Mouse (Mus musculus): Measurements from ENCODE around the gene Mtfmt.

The Mtfmt gene

DNA sequence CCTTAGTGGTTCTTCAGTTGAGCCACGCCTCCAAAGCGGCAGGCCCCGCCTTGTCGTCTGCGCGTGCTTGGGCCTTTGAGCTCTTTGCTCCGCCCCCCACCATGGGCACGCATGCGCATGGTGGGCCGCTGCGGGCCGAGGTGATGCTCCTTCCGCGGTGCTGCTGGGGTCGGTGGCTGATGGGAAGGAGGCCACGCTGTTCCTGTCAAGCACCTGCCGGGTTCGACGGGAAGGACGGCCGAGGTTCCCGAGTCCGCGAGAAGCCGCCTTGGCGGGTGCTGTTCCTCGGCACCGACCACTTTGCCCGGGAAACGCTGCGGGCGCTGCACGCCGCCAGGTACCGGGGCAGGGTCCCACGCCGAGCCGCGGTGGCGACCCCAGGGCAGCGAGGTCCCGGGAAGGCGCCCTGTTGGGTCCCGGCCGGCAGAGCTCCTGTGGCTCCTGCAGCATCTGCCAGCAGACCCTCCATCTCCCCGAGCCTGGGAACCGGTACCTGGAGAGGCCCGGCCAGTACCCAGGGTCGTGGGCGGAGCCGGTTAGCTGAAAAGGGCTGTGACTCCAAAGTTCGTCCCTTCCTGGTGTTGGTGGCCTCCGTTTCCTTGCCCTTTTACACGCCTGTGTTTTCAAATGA is at the start of gene Mtfmt:
Gene Mtfmt (plus strand): TSS at position 112 of the 631 bp plus-strand sequence.
- DNase-seq (ENCODE audit: low spot score in 2 of 2) = peak; percentile 76 to 82

DNA sequence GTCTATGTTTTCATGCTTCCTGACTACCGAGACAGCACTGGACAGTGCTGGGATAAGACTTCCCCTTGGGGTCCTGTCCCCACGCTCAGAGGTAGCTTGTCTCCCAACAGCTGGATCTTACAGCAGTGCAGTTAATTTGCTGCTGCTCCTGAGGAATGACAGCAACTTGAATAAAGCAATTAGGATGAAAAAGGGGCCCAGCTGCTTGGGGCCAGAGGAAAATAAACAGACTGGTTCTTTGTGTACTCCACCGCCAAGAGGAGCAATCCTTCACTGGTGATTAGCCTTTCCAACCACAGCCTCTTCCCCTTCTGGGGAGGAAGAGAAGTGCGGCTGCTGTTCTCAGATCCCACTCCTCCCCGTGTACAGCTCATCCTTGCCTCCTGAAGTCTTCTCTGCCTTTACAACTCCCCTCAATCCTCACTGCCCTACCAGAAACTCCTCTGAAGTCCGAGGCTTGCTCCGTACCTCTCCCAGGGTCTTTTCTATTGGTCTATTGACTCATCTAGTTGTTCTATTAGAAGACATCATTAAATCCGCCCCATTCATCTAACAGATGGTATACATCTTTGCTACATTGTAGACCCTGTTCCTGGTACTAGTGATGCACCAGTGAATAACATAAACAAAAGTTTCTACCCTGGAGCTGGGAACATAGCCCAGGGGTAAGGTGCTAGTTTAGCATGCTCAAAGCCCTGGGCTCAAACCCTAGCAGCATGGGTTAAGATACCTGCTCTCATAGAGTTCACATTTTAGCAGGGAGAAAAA is 49.0 kb upstream of the Mtfmt start:
- DNase-seq (ENCODE audit: low spot score in 2 of 2) = no peak

DNA sequence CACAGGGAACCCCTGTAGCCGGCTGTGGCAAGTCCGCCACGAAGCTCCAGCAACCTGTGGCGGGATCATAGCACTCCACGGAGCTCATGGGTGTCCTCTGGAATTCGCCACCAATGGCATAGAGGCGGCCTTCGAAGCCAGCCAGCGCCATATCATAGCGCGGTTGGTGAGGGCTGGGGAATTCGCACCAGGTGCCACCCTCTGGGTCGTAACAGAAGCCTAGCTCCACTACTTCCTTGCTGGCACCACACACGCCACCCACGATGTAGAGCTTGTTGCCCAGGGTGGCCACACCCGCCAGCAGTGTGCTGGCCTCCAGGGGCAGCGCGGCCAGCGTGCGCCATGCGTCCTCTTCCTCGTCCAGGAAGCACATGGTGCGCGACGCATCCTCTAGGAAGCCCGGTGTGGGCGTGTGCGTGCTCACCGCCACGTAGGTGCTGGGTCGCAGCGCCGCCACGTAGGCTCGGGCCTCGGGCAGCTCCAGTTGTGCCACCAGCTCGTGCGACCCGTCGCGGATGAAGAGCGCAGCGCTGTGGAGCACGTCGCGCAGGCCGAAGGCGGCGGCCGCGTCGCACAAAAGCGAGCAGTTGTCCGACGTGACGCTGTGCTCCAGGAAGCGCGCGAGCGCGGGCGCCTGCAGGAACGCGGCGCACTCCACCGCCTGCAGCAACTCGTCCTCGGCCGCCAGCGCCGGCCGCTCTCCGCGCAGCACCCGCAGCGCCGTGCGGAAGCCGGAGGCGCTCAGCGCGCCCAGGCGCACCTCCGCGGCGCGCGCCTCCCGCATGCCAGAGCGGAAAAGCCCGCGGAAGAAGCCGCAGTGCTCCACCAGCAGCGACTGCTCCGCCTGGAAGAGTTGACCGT is 44.6 kb upstream of the Mtfmt start:
- no peak for DNase-seq (ENCODE audit: low spot score in 2 of 2)

DNA sequence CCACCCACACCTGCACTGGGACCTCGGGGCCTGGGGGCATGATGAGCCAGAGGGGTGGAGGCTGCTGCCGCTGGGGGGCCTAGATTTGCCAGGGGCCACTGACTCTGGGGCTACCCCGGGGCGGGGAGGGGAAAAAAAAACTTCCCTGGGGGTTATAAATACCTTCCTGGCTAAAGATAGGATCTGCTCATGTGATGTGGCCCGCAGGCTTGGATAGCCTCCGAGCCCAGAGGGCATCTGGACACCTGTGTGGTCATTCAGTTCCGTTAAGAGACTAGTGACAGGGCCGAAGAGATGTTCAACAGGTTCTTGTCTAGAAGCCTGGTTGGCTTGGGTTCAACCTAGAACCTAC is 44.0 kb upstream of the Mtfmt start, which contains the start of gene Kbtbd13:
Gene Kbtbd13 (minus strand): TSS at position 40 of the 352 bp plus-strand sequence.
- no peak for DNase-seq (ENCODE audit: low spot score in 2 of 2)

DNA sequence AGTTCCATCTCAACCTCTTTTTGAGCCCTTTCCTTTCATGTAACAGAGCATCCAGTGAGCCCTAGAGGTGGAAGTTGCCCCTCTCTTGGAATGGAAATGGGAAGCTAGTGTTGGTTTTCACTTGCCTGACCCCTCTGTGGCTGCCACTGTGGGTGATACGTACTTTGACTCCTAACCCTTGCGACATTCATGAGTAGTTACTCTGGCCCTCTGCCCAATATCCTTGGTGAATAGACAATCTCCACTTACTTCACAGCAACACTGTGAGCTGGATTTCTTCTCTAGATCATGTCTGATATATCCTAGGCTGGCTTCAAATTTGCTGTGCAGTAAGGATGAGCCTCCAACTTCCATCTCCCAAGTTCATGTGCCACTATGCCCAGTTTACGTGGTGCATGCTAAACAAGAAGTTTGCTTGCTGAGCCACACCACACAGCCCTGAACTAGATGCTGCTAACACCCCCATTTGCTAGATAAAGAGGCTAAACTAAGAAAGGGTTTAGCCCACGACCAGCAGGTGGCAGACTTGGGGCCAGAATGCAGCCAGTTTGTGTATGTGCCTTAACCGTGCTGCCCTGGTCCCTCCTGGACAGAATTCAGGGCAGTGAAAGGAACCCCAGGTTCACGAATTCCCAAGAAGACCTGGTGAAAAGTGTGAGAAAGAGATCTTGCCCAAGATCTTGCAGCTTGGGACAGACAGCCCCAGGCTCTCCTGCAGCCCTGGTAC is 42.8 kb upstream of the Mtfmt start:
- DNase-seq (ENCODE audit: low spot score in 2 of 2) = peak; percentile 42 to 59

DNA sequence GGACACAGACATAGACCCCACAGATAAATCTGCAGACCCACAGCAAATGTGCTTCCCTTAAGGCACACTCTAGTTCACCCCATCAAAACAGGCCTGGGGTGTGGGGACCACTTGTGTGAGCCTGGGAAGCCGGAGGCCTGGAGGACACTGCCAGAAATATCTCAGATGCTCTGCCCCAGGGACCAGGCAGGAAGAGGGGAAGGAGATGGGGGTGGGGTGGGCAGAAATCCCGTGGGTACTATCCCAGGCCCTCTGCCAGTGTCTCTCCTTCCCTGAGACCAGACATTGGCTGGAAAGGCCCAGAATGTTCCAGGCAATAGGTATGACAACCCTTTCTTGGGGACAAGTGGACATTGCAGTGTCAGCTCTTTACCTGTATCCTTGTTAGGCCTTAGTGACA is 42.0 kb upstream of the Mtfmt start:
- no peak for DNase-seq (ENCODE audit: low spot score in 2 of 2)

DNA sequence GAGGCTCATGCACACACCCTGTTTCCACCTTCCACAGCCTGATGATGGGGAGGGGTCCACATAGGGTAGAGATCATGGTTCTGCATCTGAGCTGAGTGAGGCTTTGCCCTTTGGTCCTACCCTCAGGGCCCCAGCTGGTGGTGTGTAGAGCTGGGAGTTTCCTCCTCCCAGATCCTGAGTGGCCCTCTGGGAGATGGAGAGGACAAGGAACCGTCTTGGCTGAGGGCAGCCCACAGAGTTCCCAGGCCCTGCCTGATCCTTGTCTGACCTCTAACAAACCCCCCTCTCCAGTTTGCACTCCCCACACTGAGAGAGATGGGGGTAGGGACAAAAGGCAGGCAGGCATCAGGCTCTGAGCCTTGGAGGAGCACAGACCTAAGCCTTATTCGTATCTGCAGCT is 41.2 kb upstream of the Mtfmt start:
- DNase-seq (ENCODE audit: low spot score in 2 of 2) = no peak

DNA sequence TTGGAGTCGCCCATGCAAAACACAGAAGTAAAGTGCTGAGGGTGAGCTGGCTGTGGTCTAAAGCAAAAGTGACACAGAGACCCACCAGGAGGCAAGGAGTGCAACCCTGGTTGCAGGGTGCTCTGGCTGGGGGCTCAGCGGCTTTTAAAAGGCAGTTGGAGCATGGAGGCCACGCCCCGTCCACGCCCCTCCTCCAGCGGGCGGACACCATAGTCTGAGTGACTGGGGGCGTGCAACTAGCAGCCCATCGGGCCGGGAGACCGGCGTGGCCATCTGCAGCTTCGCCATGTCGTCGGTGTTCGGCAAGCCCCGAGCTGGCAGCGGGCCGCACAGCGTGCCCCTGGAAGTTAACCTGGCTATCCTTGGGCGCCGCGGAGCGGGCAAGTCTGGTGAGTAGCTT is 37.3 kb upstream of the Mtfmt start, which contains the start of gene Rasl12:
Gene Rasl12 (plus strand): TSS at position 228 of the 400 bp plus-strand sequence.
- DNase-seq (ENCODE audit: low spot score in 2 of 2) = peak in 1 of 2 experiments; percentile 25

DNA sequence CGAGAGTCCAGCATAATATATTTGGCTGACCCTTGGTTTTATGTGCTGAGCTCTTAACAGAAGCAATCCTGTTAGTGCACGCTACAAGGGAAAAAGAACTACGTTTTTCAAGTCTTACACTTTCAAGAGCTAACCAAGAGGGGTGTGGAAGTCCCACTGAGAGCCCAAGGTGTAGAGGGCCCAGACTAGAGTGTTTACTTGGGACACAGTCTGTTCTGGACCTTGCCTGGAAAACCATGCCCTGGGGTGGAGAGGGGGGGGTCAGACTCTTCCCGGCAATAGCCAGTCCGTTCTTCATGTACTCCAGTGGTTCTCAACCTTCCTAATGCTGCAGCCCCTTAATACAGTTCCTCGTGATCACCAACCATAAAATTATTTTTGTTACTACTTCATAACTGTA is 35.6 kb upstream of the Mtfmt start:
- no peak for DNase-seq (ENCODE audit: low spot score in 2 of 2)

DNA sequence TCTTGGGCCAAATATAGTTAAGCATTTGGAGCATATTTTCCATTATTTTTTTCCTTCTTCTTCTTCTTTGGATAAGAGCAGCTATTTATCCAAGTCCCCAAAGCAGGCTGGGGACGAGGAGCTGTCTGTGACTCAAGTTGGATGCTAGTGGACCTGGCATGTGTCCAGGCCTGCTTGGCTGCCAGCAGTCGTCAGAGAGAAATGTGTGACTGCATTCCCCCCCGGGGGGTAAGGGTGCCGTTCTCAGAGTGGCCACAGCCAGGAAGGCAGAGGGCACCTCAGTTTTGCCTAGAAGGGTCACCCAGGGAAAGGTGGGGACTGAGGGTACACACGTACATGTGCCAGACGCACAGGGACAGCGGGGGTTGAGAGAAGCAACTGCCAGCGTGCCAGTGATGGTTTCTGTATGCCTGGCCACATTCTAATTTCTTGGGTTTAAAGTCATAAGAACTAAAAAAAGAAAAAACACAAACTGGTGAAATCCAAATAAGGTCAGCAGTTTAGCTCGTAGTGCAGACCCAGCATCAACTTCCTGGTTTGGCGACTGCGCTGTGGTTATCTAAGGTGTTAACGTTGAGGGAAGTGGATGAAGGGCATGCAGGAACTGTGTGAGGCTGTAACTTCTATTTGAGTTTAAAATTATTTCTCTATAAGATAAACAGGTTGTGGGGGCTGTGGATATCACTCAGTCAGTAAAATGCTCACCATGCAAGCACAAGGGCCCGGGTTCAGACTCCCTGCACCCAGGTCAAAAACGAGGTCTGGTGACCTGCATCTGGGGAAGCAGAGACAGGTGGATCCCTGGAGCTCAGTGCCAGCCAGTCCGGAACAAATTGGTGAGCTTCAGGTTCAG is 31.0 kb upstream of the Mtfmt start:
- DNase-seq (ENCODE audit: low spot score in 2 of 2) = peak; percentile 32 to 51

DNA sequence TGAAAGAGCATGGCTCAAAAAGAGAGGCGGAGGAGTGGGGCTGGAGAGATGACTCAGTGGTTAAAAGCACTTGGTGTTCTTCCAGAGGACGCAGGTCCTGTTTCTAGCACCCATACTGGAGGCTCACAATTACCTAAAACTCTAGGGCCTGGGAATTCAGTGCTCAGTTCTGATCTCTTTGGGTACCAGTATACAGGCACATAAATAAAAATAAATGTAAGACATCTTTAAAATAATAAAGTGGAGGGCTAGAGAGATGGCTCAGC is 30.5 kb upstream of the Mtfmt start:
- no peak for DNase-seq (ENCODE audit: low spot score in 2 of 2)

DNA sequence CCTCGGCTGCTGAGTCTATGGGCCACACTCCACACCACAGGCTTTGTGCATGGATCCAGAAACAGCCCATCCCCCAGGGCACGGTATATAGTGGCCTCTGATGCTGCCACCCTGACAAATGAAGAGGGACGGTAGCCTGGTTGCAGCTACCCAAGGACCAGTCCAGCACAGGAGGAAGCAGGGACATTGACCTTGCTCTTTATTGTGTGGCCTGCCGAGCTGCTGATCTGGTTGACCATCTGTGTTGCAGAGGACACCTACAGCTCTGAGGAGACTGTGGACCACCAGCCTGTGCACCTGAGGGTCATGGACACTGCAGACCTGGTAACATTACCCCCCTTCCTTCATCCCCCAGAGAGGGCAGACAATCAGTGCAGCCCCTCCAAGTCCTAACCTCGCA is 28.3 kb upstream of the Mtfmt start:
- DNase-seq (ENCODE audit: low spot score in 2 of 2) = no peak

DNA sequence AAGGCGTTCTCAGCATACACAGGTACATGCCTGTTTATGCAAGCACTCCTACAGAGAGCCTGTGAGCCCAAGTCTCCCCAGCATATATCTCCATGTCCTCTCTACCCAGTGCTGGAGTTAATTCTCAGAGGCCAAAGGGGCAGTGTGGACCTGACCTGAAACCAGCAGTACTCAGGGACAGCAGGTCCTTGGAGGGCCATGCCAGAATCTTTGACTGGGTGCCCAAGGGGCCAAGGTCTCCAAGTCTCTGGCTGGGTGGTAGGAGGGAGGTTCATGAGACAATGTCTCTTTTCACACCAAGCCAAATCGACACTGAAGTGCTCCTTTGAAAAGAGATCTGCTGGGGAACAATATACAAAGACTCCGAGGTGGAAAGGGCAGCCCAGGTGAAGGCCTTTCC is 27.7 kb upstream of the Mtfmt start:
- no peak for DNase-seq (ENCODE audit: low spot score in 2 of 2)

DNA sequence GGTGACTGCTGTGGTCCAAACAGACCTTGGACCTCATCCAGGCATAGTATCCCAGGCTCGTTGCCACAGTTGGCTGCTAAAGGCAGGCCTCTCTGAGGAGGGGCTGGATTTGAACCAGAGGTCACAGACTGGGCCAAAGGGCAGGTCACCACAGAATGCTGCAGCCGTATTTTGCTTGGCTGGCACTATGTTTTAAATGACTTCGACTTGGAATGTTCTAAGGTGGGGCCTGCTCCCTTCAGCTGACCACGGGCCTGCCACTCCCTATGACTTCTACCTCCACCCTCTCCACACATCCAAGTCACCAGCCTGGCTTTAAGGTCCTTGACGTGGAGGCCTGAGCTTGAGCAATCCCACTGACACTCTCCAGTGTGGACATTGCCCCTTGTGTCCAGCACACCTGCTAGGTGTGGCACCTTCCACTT is 26.7 kb upstream of the Mtfmt start:
- DNase-seq (ENCODE audit: low spot score in 2 of 2) = no peak

DNA sequence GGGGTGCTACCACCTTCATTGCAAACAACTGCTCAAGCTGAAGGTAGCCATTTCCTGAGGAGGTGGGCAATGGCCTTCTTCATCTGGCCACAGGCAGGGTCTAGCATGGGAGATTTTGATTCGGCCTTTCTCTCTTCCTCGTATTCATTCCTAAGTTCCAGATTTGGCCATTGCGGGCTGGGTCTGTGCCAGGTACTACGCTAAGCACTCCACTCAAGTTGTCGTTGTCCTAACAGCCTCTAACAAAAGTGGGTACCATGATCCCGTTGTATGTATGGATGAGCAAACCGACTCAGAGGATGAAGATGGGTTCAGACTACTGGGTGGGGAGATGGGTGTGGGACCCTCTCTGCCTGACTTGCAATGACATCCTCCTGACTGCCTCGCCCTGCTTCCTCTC is 25.2 kb upstream of the Mtfmt start:
- no peak for DNase-seq (ENCODE audit: low spot score in 2 of 2)

DNA sequence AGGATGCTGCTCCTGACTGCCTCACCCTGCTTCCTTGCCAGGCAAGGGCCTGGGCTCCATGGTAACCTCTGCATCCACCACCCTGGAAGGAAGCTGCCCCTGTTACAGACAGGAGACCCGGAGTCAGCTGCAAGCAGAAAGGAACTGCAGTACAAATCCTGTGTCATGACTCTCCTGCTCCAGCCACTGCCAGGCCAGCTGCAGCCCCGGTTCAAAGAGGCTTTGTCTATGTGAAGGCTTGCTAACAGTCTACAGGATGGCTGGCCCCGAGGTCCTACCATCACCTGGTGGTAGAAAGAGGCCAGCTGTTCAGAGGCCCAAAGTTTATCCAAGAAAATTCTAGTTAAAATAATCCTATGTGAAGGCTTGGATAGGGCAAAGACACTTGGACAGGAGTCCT is 24.3 kb upstream of the Mtfmt start:
- no peak for DNase-seq (ENCODE audit: low spot score in 2 of 2)

DNA sequence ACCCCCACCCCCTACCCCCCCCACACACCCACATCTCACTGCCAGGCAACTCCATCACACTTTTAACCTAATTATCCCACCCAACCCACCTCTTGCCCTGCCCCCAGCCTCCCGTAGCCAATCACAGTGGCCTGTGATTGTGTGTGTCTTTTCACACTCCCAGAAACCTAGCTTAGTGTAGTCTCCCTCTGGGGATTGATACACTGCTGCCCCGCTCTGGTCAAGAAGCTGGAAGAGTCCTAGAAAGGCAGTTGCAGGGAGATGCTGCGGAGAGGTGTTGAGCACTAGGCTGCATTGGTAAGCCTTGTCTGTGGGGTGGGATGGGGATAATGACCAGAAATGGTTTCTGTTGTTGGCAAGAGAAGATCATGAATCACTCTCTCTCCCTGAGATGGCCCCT is 17.8 kb upstream of the Mtfmt start:
- DNase-seq (ENCODE audit: low spot score in 2 of 2) = no peak

DNA sequence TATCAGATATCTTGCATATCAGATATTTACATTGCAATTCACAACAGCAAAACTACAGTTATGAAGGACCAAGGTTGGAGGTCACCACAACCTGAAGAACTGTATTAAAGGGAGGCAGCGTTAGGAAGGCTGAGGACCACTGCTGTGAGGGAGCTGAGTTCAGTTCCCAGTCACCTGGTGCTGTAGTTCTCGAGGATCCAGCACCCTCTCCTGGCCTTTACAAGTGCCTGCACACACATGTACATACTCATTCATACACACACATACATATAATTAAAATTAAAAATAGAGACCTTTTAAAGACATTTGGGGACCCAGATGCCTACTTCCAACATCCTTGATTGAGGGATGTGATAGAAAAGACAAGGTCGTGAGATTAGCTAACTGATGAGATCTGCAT is 15.9 kb upstream of the Mtfmt start:
- no peak for DNase-seq (ENCODE audit: low spot score in 2 of 2)

DNA sequence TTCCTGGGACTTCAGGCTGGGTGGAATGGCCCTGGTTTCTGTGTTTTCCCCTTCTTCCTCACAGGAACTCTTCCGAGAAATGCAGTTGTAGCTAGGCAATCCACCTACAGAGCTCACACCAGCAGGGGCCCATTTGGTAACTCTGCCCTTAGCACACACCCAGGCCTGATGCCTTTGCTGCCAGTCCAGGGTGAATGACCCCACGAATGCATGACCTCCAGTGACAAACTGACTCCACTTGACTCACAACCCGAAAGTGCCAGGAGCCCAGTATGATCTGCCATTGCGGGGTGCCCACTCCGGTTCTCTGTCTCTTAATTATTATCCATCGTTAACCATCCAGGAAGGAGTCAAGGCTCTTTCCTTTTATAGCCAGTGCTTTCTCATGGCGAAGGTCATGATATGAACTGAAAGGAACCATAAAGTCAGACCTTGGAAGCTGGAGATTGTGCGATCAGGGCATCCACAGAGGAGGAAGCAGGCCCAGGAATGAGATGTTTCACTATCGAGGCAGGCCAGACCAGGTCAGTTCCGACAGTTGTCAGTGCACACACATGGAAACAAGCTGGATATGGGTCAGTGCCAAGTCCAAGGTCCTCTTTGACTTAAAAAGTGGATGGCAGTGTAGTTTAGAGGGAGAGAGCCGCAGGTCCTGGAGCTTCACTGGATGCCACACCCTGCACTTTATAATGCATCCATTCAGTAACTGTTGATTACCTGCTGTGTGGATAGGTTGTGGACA is 12.7 kb upstream of the Mtfmt start, which contains the start of gene Slc51b:
Gene Slc51b (minus strand): TSS at position 196 of the 742 bp plus-strand sequence.
- no peak for DNase-seq (ENCODE audit: low spot score in 2 of 2)

DNA sequence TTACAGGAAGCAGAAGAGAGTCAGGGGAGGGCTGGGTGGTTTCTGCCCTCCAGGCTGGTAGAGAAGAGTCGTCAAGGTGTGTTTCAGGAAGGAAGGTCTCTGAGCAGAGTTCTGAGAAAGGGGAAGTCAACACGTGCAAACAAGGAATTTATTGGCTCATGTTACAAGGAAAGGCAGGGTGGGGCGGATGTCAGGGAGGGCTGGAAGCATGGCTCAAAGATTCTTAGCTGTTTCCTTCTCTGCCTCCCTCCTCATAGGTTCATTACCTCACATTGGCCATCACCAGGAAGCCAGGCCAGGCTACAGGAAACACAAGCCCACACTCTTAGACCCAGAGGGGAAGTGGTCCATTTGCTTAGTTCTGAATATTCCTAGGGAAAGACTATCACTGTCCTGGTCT is 11.2 kb upstream of the Mtfmt start:
- DNase-seq (ENCODE audit: low spot score in 2 of 2) = no peak

Data from frontal cortex, postnatal 25 days (tissue).